Mouse (Mus musculus) spleen, adult 2 months (tissue): ENCODE data around the gene Ltb4r1. TPM values are rescaled to one million over a fixed set of nuclear protein-coding genes. Genes with fewer than 3 reads are reported as not detected.
A peak's percentile ranks its signal among the peaks of the same experiment; 100 is the strongest.

ENCODE experiments used
- DNase-seq, 2 experiments: peaks; one replicate each; pipeline versions ENCODE4 v3.0.0 to v3.0.0-alpha.2; 2012 to 2021; ENCODE audit warnings: low spot score in 2 of 2, low read depth in 1 of 2
- H3K27ac ChIP-seq: fragments of 200-500 bp; 2 replicates; pipeline ENCODE4 v1.5.1; 2012; ENCODE audit warnings: low read length, inconsistent platforms; ENCODE audit not compliant: insufficient read depth
- H3K27me3 ChIP-seq: fragments of 200-500 bp; 2 replicates; pipeline ENCODE4 v1.6.1; 2012; ENCODE audit warnings: mild to moderate bottlenecking, moderate library complexity, low read length, inconsistent platforms; ENCODE audit not compliant: control insufficient read depth, insufficient read depth
- H3K36me3 ChIP-seq: fragments of 200-500 bp; 2 replicates; pipeline ENCODE4 v1.6.1; 2012; ENCODE audit warnings: mild to moderate bottlenecking, low read length, inconsistent platforms; ENCODE audit not compliant: control insufficient read depth, insufficient read depth
- H3K4me1 ChIP-seq: fragments of 200-500 bp; 2 replicates; pipeline ENCODE4 v1.6.1; 2011; ENCODE audit warnings: inconsistent platforms; ENCODE audit not compliant: control insufficient read depth, insufficient read depth, insufficient read length
- H3K4me3 ChIP-seq: fragments of 200-500 bp; 2 replicates; pipeline ENCODE4 v1.5.1; 2011; ENCODE audit warnings: mild to moderate bottlenecking, inconsistent platforms; ENCODE audit not compliant: insufficient read depth, insufficient read length; ENCODE audit errors: extremely low read depth
- CTCF ChIP-seq: fragments of 200-500 bp; IDR thresholded peaks from 2 replicates; pipeline ENCODE4 v1.5.1; 2011; ENCODE audit warnings: mild to moderate bottlenecking, inconsistent platforms; ENCODE audit not compliant: insufficient read depth, insufficient read length, insufficient replicate concordance; ENCODE audit errors: extremely low read depth
- POLR2A ChIP-seq: fragments of 200-500 bp; IDR thresholded peaks from 2 replicates; pipeline ENCODE4 v1.6.1; 2011; ENCODE audit warnings: low read depth, low read length, inconsistent platforms
- WGBS: fragments of 180-500 bp; shearing (Covaris S2); methylation state at CpG from one replicate; pipeline ENCODE4 v1.1.7; 2018; 5-methylcytosine and 5-hydroxymethylcytosine counted together
- polyA plus RNA-seq: library from polyadenylated mRNA; depleted of rRNA; stranded (reverse); fragments of >200 nt; gene quantifications from 2 replicates; pipeline ENCODE4 v1.2.3, GENCODE M21; 2012

Ltb4r1 gene
- polyA plus RNA-seq, 1 experiment = 4.2 TPM

GRCm38 (mm10) chr14:55722438-55722945 is 43.3 kb upstream of the Ltb4r1 start:
- Histone ChIP-seq H3K27me3 (no peaks in the 10 kb centered on the region), H3K27ac (peak overlapping the region; percentile 81), H3K4me3 (peak overlapping the region; percentile 95; the same call in 1 of the 2 replicates), H3K36me3 (peaks cover 17% of the 10 kb centered on the region), H3K4me1 (peaks cover 12% of the 10 kb centered on the region; the same call in 1 of the 2 replicates)
- no peak for TF ChIP-seq CTCF
- no peak for TF ChIP-seq POLR2A
- whole genome bisulfite sequencing = 22% methylated on average over 8 of the region's 8 CpGs
- no peak for DNase-seq

- Histone ChIP-seq H3K4me1 (peaks cover 13% of the 10 kb centered on the region; the same call in 1 of the 2 replicates), H3K4me3 (no peak overlapping the region), H3K36me3 (peaks cover 10% of the 10 kb centered on the region), H3K27ac (no peak overlapping the region), H3K27me3 (no peaks in the 10 kb centered on the region)
- no peak for DNase-seq
- TF ChIP-seq CTCF (no peak), POLR2A (no peak)
- WGBS = 88% methylated on average over 7 of the region's 7 CpGs
Observed at GRCm38 (mm10) chr14:55723433-55723832, 42.3 kb upstream of the Ltb4r1 start.

- DNase-seq = peak; percentile 59 to 90
- no peaks in the 10 kb centered on the region for H3K27me3 ChIP-seq
- H3K4me3 ChIP-seq = no peak overlapping the region; the same call in 1 of the 2 replicates
- 4% methylated on average over 8 of the region's 8 CpGs for WGBS
- H3K36me3 ChIP-seq = peaks cover 3% of the 10 kb centered on the region; the same call in 1 of the 2 replicates
- no peak for TF ChIP-seq POLR2A
- TF ChIP-seq CTCF = no peak
- H3K4me1 ChIP-seq = peaks cover 15% of the 10 kb centered on the region; the same call in 1 of the 2 replicates
- H3K27ac ChIP-seq = peak overlapping the region; percentile 88
Observed at GRCm38 (mm10) chr14:55724411-55724871, 41.3 kb upstream of the Ltb4r1 start.

DNA sequence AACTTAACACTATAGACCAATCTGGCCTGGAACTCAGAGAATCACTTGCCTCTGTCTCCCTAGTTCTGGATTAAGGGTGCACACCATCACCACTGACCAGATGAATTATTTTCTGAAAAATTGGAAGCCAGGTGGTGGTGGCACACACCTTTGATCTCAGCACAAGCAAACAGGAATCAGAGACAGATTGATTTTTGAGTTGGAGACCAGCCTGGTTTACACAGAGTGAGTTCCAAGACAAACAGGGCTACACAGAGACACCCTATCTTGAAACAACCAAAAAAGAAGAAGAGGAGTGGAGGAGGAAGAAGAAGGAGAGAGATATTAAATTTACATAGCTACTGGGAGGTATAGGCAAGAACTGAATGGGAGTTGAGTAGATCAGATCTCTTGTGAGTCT is 39.5 kb upstream of the Ltb4r1 start:
- Histone ChIP-seq H3K27me3 (no peaks in the 10 kb centered on the region), H3K27ac (no peak overlapping the region), H3K4me1 (peaks cover 15% of the 10 kb centered on the region; the same call in 1 of the 2 replicates), H3K36me3 (no peaks in the 10 kb centered on the region), H3K4me3 (no peak overlapping the region)
- no peak for DNase-seq
- no peak for TF ChIP-seq POLR2A
- no peak for TF ChIP-seq CTCF

- WGBS = 54% methylated on average over 8 of the region's 8 CpGs
- Histone ChIP-seq H3K27me3 (no peaks in the 10 kb centered on the region), H3K36me3 (no peaks in the 10 kb centered on the region), H3K4me3 (no peak overlapping the region), H3K27ac (peak overlapping the region; percentile 37; the same call in 1 of the 2 replicates), H3K4me1 (peaks cover 15% of the 10 kb centered on the region; the same call in 1 of the 2 replicates)
- TF ChIP-seq POLR2A (no peak), CTCF (no peak)
- DNase-seq = no peak
Observed at GRCm38 (mm10) chr14:55727889-55728685, 37.7 kb upstream of the Ltb4r1 start.

DNA sequence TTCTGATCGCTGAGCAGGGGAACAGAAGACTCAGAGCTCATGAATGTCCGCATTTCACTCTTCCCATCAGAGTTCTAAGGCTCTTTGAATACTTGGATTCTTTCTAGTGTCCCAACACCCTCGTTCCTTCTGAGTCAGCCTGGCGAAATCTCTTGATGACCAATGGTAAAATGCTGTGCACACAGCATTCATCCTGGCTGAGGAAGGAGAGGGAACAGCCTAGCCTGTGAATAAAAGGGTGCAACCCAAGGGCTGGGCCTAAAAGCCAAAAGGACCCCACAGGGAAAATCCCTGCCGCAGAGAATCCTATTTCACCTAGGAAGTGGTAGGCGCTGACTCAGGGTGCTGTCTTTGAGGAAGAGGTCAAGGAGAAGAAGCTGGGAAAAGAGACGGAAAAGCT is 35.6 kb upstream of the Ltb4r1 start:
- Histone ChIP-seq H3K27me3 (no peaks in the 10 kb centered on the region), H3K27ac (no peak overlapping the region), H3K4me3 (no peak overlapping the region), H3K4me1 (peaks cover 6% of the 10 kb centered on the region; the same call in 1 of the 2 replicates), H3K36me3 (no peaks in the 10 kb centered on the region)
- TF ChIP-seq CTCF = no peak
- no peak for TF ChIP-seq POLR2A
- DNase-seq = no peak
- WGBS = 90% methylated on average over 7 of the region's 7 CpGs

GRCm38 (mm10) chr14:55730531-55731032 is 35.2 kb upstream of the Ltb4r1 start:
- Histone ChIP-seq H3K27me3 (no peaks in the 10 kb centered on the region), H3K4me1 (peaks cover 3% of the 10 kb centered on the region; the same call in 1 of the 2 replicates), H3K36me3 (no peaks in the 10 kb centered on the region), H3K4me3 (no peak overlapping the region), H3K27ac (no peak overlapping the region)
- no peak for TF ChIP-seq POLR2A
- TF ChIP-seq CTCF = no peak
- DNase-seq = no peak
- WGBS = 90% methylated on average over 7 of the region's 7 CpGs
